Mouse (Mus musculus): ENCODE data around the gene Il1rapl1. TPM values are rescaled to one million over a fixed set of nuclear protein-coding genes. Genes with fewer than 3 reads are reported as not detected.

The Il1rapl1 gene
- polyA plus RNA-seq, 1 experiment from 2014 or later: 0.09 TPM

DNA sequence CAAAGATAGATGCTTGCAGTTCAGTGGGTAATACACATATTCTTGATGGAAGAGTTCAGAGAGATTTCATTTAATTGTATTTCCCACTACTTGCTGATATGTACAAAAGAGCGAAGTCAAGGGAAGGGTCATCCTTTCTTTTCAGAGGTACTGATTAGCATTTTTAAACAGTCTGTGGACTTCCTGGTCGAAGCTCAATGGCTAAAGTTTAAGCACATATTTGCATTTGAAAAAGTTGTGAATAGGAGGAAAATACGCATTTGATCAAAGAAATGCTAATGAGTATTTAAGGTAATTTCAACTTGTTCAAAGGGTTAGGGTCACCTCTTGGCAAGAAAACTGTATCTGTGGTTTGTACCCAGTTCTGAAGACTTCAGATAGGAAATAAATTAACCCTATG lies 1386.6 kb downstream of the Il1rapl1 start:
- Histone ChIP-seq H3K36me3 (ENCODE audit: control insufficient read depth, insufficient read depth) (no peaks in the 10 kb centered on the region), H3K27ac (ENCODE audit: low read length) (no peak overlapping the region), H3K9ac (ENCODE audit: low read length) (no peak overlapping the region), H3K27me3 (ENCODE audit: control insufficient read depth, insufficient read depth, low read length) (no peaks in the 10 kb centered on the region), H3K4me2 (ENCODE audit: low read depth, low read length) (no peak overlapping the region), H3K4me1 (ENCODE audit: control insufficient read depth, insufficient read depth, low read length) (no peaks in the 10 kb centered on the region), H3K4me3 (ENCODE audit: low read length) (no peak overlapping the region), H3K9me3 (replicated peaks; ENCODE audit: control insufficient read depth, low read length) (no peaks in the 10 kb centered on the region)
- no peak for ATAC-seq (replicated peaks; ENCODE audit: extremely low read depth, insufficient read depth, low FRiP score)
- 52% methylated on average over 3 of the region's 3 CpGs for WGBS
